Mouse (Mus musculus) embryonic stem cell, embryonic (primary cell): ENCODE data around the gene 1700018F24Rik.

Experiments
- CTCF ChIA-PET, 4 experiments: fragments of 300-600 bp in 2 of 4; fragments of 350-600 bp in 2 of 4; sonication (Branson Sonifier 250); formaldehyde crosslinking; loops; one replicate each; lab custom pipeline; 2022; ENCODE audit warnings: inconsistent platforms in 2 of 4; lab: Charles Lee
- POLR2A ChIA-PET, 4 experiments: fragments of 300-600 bp in 2 of 4; fragments of 350-600 bp in 2 of 4; sonication (Branson Sonifier 250); formaldehyde crosslinking; loops; one replicate each; lab custom pipeline; 2022; ENCODE audit warnings: antibody characterized with exemption in 4 of 4, inconsistent platforms in 1 of 4; lab: Charles Lee

The 1700018F24Rik gene

GRCm38 (mm10) chr5:145064765-145065340 lies 22.1 kb downstream of the 1700018F24Rik start:
- CTCF ChIA-PET: interaction anchor here in 1 of 4 experiments (0.5 to 0.6 kb wide), 2 partner anchors 294 to 1152 kb away, joined by 3 to 6 read pairs; no protein-coding TSS in a partner anchor
- POLR2A ChIA-PET: interaction anchor here in 1 of 4 experiments (0.6 kb wide), 1 partner anchor 607 kb away, joined by 5 read pairs; no protein-coding TSS in a partner anchor

GRCm38 (mm10) chr5:145068863-145069262 lies 26.1 kb downstream of the 1700018F24Rik start:
- ChIA-PET POLR2A (interaction anchor here in 1 of 4 experiments (0.6 to 1.6 kb wide), 2 partner anchors 8 to 58 kb away, joined by 3 to 6 read pairs; no protein-coding TSS in a partner anchor), CTCF (interaction anchor here in 2 of 4 experiments (0.6 to 1.6 kb wide), 8 partner anchors 9 to 400 kb away, joined by 3 to 6 read pairs (median 4); no protein-coding TSS in a partner anchor)

- ChIA-PET POLR2A (interaction anchor here in 1 of 4 experiments (1.6 kb wide), 1 partner anchor 9 kb away, joined by 3 read pairs; no protein-coding TSS in a partner anchor), CTCF (interaction anchor here in 2 of 4 experiments (1.2 to 1.6 kb wide), 3 partner anchors 28 to 603 kb away, joined by 3 to 6 read pairs (median 3); no protein-coding TSS in a partner anchor)
These were observed 26.9 kb downstream of the 1700018F24Rik start for GRCm38 (mm10) chr5:145069707-145070106.

- CTCF ChIA-PET: interaction anchor here (0.6 to 1.4 kb wide), 11 partner anchors 12 to 1542 kb away, joined by 3 to 4 read pairs (median 3); partner anchors contain the start of genes Arpc1a (in 2 of the 4) and Kpna7 (in 1 of the 4)
These were observed 28.6 kb downstream of the 1700018F24Rik start for GRCm38 (mm10) chr5:145071342-145071741.

GRCm38 (mm10) chr5:145075081-145075480 lies 32.3 kb downstream of the 1700018F24Rik start:
- CTCF ChIA-PET: interaction anchor here in 2 of 4 experiments (0.6 to 0.9 kb wide), 3 partner anchors 42 to 87 kb away, joined by 3 to 5 read pairs (median 4); no protein-coding TSS in a partner anchor

More at GRCm38 (mm10) chr5:145071342-145071741, 28.6 kb downstream of the 1700018F24Rik start:
- POLR2A ChIA-PET: interaction anchor here in 1 of 4 experiments (0.6 kb wide), 1 partner anchor 309 kb away, joined by 3 read pairs; no protein-coding TSS in a partner anchor

GRCm38 (mm10) chr5:145081866-145082613 lies 39.2 kb downstream of the 1700018F24Rik start:
- ChIA-PET POLR2A (interaction anchor here in 1 of 4 experiments (2.5 kb wide), 1 partner anchor 44 kb away, joined by 8 read pairs; no protein-coding TSS in a partner anchor), CTCF (no interaction called here)

More at GRCm38 (mm10) chr5:145075081-145075480, 32.3 kb downstream of the 1700018F24Rik start:
- POLR2A ChIA-PET: interaction anchor here in 3 of 4 experiments (0.7 to 1.5 kb wide), 4 partner anchors 8 to 387 kb away, joined by 3 to 6 read pairs (median 4); partner anchors contain the start of genes Arpc1a (in 1 of the 3) and Kpna7 (in 1 of the 3)

GRCm38 (mm10) chr5:145083201-145083600 lies 40.4 kb downstream of the 1700018F24Rik start:
- POLR2A ChIA-PET: interaction anchor here in 3 of 4 experiments (0.5 to 4.0 kb wide), 22 partner anchors 8 to 1751 kb away, joined by 3 to 31 read pairs (median 5); partner anchors contain the start of genes Arpc1b (in 2 of the 3), Zfp655 (in 2 of the 3) and Zkscan5 (in 1 of the 3)

GRCm38 (mm10) chr5:145083632-145084451 lies 41.1 kb downstream of the 1700018F24Rik start, which contains the start of the genes Arpc1a and Kpna7:
Arpc1a (plus strand) TSS chr5:145083830.
Kpna7 (minus strand) TSS chr5:145084030.
- ChIA-PET CTCF (interaction anchor here in 3 of 4 experiments (0.6 to 1.3 kb wide), 6 partner anchors 9 to 95 kb away, joined by 3 to 8 read pairs (median 4); no protein-coding TSS in a partner anchor), POLR2A (interaction anchor here in 3 of 4 experiments (0.5 to 4.0 kb wide), 24 partner anchors 8 to 1751 kb away, joined by 3 to 31 read pairs (median 4); partner anchors contain the start of genes Arpc1b (in 2 of the 3), Zfp655 (in 2 of the 3) and Zkscan5 (in 1 of the 3))

More at GRCm38 (mm10) chr5:145083201-145083600, 40.4 kb downstream of the 1700018F24Rik start:
- CTCF ChIA-PET: interaction anchor here in 2 of 4 experiments (0.6 to 1.3 kb wide), 4 partner anchors 12 to 94 kb away, joined by 3 to 8 read pairs (median 4); no protein-coding TSS in a partner anchor

- ChIA-PET POLR2A (interaction anchor here in 2 of 4 experiments (1.0 to 4.0 kb wide), 8 partner anchors 9 to 119 kb away, joined by 3 to 31 read pairs (median 5); partner anchors contain the start of genes Arpc1b (in 2 of the 2) and Zkscan5 (in 1 of the 2)), CTCF (interaction anchor here in 1 of 4 experiments (0.6 kb wide), 1 partner anchor 209 kb away, joined by 3 read pairs; no protein-coding TSS in a partner anchor)
These were observed 42.0 kb downstream of the 1700018F24Rik start for GRCm38 (mm10) chr5:145084822-145085221.

GRCm38 (mm10) chr5:145088186-145088585 lies 45.4 kb downstream of the 1700018F24Rik start:
- ChIA-PET POLR2A (interaction anchor here in 2 of 4 experiments (0.5 to 1.8 kb wide), 6 partner anchors 8 to 51 kb away, joined by 3 to 5 read pairs (median 4); partner anchors contain the start of gene Arpc1b (in 1 of the 2)), CTCF (interaction anchor here in 2 of 4 experiments (0.5 to 1.3 kb wide), 3 partner anchors 28 to 1702 kb away, joined by 3 read pairs; no protein-coding TSS in a partner anchor)

GRCm38 (mm10) chr5:145089878-145090277 lies 47.1 kb downstream of the 1700018F24Rik start:
- ChIA-PET POLR2A (interaction anchor here in 3 of 4 experiments (0.6 to 1.3 kb wide), 4 partner anchors 23 to 114 kb away, joined by 3 to 4 read pairs (median 3); partner anchors contain the start of gene Arpc1b (in 1 of the 3)), CTCF (interaction anchor here in 1 of 4 experiments (0.8 to 1.3 kb wide), 2 partner anchors 125 to 322 kb away, joined by 3 read pairs; partner anchors contain the start of gene Trrap)
